Mouse (Mus musculus) embryo, embryonic 10.5 days (tissue): ENCODE data around the gene Sox4.

Experiments used
- DNase-seq: peaks from one replicate; pipeline ENCODE4 v3.0.0-alpha.2; 2015; ENCODE audit warnings: low spot score

The Sox4 gene

DNA sequence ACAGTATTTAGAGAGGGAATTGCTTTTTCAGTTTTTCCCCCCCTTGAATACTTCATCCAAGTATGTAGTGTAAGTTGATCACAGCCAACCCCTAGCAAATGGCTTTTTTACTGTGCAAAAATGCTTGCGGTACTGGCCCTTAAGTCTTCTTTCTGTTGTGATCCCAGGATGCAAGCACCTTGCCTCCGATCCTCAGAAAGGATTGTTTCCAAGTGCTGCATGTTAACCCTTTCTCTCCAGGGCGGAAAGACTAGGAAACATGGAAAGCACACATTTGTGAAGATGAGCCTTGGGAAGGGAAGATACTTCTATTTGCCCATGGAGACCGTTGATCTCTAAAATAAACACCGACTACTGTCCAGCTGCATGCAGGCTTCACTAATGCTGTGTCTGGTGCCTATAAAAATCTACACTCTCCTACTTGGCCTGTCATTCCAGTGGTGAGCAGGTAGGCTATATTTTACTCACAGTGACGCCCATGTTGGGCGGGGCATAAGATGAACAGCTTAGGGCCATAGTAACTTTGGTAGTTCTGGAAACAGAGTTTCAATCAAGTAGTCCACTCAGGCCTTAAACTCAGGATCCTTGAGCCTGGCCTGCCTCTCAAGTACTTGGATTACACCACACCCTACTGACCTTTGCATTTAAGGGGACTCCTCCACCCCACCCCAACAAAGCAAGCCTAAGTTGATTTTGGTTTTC is 5.6 kb downstream of the Sox4 start:
- peak; percentile 66 for DNase-seq

DNA sequence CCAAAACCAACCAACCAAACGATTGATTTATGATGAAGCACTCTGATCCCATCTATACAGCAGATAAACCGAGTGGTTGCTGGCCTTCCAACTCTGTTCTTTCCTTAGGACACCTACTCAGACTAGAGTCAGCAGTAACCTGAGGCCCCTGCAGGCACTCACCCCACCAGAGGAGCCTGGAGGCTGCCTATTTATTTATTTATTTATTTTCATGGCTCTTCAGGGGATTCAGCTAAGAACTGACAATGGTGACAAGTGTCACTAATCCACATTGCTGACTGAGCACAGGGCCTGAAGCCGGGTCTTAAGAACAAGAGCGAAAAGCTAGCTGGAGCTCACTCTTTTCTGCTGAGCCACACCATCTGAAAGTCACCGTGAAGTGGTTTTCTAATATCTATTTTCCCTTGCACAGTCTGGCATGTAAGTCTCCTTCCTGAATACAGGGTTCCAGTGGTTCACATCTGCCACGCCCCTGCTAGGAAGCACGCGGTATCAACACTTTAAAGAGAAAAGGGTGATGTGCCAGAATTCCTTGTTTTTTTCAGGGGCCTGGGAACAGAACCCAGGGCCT is 6.9 kb downstream of the Sox4 start:
- DNase-seq = peak; percentile 48

DNA sequence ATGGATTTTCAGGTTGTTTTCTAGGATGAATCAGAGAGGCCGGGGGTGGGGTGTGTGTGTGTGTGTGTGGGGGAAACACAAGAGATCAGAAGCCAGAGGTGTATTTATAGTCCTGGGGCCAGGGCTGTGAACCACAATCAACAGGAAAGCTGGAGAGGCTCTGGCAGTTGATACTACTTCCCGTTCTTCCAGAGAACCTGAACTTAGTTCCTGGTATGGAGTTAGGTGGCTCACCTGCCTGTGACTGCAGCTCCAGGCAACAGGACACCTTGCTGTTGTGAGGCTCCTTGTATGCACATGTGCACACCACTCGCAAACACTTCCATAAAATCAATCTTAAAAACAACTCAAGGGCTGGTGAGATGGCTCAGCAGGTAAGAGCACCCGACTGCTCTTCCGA is 7.8 kb downstream of the Sox4 start:
- no peak for DNase-seq

DNA sequence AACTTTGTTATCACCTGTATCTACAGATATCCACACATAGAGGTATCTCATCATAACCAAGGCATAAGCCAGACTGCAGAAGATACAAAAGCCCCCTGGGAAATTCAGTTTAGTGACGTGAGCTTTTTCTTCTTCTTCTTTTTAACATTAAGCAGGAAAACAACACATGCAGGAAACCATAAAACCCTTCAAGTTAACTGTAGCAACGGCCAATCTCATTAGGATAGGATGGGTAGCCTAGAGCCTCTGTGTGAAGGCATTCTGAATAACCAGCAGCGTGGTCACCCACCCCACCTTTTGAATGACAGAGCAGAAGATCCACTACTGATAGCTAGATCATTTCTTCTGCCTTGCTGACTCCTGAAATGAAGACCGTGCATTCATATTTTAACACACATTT is 10.6 kb downstream of the Sox4 start:
- no peak for DNase-seq

DNA sequence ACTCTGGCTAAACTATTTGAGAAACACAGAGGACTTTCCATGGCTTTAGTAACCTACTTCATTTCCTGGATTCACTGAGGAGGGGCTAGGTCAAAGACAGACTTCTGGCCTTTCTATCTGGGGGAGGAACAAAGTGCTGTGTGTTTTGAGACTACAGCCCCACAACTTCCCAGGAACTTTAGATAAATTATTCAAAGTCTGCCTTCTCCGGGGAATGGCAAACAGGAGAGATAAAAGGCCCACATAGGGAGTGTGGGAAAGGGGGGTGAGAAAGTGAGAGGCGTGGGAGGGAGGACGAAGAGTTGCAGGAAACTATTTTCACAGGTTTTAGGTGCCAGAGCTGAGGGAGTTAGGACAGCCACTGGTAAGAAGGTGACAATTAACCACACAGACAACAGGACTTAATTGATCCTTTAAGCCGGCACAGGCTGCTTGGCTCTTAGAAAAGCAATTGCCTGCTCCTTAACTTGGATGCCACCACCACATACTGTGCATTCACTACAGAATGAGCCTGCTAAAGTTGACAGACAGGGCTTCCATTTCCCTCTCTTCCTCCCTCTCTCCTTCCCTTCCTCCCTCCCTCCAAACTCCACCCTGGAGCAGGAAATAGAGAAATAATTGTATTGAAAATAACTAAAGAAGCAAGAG is 11.4 kb downstream of the Sox4 start:
- DNase-seq = peak; percentile 51

DNA sequence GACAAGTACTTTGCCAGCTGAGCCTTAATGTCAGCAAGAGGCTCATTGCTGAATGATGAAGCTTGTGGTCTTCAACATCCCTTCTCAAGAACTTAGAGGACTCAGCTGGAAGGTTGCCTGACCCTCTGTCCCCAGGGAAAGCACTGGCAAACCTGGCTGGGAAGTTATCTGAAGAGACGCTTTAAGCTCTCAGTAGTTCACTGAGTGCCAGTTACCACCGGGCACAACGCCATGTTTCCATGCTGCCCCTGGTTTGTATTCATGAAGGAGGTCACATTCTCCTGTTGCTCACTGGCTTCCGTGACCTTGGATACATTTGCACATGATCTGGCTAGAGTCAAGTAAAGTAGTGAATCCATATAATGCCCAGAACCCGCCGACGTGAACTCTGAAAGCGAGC is 20.1 kb downstream of the Sox4 start:
- DNase-seq = no peak

DNA sequence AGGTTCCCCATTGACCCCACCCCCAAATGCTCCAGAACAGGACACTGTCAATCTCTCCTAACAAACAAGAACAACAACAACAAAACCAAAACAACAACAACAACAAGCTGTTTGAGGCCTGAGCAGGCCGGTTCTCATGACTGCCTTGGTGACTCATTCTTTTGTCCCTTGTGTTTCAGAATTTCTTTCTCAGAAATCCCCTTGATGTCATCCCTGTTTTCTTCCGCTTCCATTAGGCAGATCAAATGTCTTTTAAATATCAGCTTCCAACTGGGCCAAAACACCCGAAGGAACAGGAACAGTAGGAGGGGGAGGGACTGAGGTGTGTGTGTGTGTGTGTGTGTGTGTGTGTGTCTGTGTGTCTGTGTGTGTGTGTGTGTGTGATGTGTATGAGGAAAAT is 21.7 kb downstream of the Sox4 start:
- DNase-seq = no peak

DNA sequence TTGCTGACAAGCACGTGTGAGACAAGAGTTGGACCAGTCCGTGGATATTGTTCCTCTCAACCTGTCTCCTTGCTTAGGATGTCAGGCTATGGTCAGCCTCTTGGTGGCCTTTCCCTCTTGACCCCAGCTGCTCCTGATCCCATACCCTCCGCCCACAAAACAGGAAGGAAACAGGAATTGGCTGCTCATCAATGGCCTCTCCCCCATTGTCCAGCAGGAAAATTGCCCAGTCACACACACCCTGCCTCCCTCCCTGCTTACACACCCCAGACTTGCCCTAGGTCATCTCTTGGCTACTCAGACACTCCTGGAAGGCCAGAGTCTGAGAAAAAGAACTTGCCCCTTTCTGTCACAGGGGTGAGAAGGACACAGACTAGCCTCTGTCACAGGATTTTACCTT is 22.2 kb downstream of the Sox4 start:
- DNase-seq = no peak

DNA sequence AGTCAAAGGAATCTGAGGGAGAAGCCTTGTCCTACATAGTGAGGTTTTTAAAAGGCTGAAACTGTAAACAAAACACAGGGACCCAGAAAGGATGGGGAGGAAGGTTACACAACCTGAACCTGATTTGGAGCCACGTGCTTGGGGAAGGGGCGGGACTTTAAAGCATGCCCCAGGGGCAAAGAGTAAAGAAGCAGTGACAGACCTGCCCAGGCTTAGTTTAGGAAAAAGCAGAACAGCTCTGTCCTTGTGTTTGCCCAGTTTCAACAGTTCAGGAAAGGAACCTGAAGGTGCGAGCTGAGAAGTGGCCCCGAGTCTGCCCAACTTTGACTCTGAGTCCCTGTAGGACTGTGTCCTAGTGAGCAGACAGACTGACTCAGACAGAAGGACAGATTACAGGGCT is 23.1 kb downstream of the Sox4 start:
- no peak for DNase-seq

DNA sequence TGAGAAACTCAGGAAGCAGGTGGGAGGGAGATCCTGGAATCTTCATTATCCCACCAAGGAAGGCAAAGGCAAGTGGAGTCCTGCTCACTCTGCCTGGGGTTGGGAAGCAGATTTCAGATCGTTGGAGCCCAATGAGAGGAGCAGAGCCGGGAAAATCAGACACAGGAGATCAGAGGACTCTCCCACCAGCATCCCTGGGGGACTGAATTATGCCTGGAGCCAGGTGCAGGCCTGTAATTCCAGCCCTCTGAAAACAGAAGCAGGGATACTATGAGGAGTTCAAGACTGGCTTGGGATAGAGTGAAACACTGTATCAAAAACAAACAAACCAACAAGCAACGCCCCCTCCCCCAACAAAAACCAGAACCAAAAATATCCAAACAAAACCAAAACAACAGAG is 23.6 kb downstream of the Sox4 start:
- DNase-seq = no peak

DNA sequence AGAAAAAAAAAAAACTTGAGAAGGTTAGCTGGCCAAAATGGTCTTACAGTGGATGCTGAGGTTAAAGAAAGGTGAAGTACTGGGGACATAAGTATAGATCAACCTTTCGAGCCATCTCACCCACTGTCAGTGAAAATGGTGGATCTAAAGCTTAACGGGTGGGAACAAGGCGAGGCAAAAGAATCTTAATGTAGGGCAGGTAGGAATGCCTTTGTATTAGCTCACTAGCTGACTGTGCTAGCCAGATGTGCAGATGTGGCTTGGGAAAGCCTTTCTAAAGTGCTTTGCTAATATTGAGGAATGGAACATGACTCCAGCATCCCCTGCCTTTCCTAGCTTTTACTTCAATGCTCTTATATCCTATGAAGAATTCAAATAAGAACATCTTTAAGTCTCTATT is 30.4 kb downstream of the Sox4 start:
- no peak for DNase-seq

DNA sequence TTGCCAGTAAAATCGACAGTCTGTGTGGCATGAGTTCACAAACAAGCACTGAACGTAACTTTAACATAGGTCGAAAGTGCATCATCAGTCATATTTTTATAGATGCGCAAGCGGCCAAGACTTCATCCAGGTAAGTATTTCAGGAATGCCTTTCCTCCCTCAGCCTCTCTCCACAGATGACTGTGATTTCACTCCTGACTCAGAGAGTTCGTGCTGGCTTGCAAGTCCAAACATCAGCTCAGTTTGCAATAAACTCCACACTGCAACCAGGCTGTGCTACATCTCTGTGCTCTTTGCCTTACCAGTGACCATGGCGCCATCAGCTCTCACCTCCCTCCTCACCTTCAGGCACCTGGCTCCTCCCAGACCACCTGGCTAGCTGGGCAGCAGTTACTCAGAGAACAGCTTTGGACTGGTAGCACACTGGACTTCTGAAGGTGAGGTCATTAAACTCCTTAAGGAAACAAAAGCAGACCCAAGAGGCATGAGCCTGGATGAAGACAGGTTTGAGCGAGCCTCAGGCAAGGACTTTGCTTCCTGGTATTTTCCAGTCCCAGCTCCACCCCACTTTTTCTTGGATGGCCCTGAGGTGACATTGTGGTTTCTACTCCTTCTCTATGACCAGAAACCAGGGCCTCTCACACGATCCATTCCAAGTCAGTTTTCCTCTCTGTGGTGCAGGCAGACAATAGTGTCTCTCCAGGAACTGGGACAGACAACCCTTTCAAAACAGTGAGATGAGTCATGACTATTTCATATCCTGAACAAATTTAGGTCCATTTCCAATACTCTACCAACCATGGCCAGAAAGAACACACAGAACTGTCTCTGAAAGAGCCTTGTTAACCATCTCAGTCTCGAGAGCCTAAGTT is 35.9 kb downstream of the Sox4 start:
- no peak for DNase-seq

DNA sequence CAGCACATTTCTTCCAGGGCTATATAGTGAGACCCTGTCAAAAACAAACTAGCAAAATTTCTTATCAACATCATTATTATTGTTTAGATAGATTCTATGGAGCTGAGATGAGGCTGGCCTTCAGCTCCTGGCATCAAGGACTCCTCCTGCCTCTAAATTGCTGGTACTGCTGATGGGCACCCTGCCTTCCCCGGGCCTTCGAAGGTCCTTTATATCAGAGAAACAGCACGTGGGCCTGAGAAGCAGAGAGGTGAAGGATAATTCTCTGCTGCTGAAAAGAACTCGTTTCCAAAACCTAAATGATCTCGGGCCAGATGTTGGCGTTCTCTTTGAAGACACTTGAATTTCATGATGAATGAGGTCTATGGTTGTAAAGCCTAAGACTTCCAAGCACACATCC is 39.9 kb downstream of the Sox4 start:
- no peak for DNase-seq

DNA sequence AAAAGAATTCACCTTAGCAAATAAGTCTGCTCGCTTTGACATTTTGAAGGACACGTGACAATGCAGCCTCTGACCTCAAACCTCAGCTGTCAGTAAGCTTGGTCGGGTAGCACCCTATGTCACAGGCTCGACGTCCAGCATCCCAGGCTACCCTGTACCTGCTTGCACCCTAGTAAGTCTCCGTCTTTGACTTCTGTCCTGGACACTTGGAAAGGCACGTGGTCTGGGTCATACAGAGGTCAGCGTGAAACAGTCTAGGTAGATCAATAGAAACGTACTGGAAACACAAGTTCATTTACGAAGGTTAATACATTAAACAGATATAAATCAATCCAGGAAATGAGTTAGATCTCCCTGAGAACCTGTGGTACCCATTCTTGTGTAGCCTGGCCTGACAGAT is 46.5 kb downstream of the Sox4 start:
- DNase-seq = no peak
